Mouse (Mus musculus): ENCODE measurements around the gene Slc37a2. TPM values are rescaled to one million over a fixed set of nuclear protein-coding genes. Genes with fewer than 3 reads are reported as not detected.
"Not testable (repeated sequence)": the region's sequence is repeated elsewhere in the genome, so short reads cannot be mapped to it uniquely, and the experiment has no call there.

The Slc37a2 gene
- 20.1 and 22.8 TPM in 2 replicates for polyA plus RNA-seq (2015; fragmentation: Nextera tagmentation; extraction: Ambion mirVana)

DNA sequence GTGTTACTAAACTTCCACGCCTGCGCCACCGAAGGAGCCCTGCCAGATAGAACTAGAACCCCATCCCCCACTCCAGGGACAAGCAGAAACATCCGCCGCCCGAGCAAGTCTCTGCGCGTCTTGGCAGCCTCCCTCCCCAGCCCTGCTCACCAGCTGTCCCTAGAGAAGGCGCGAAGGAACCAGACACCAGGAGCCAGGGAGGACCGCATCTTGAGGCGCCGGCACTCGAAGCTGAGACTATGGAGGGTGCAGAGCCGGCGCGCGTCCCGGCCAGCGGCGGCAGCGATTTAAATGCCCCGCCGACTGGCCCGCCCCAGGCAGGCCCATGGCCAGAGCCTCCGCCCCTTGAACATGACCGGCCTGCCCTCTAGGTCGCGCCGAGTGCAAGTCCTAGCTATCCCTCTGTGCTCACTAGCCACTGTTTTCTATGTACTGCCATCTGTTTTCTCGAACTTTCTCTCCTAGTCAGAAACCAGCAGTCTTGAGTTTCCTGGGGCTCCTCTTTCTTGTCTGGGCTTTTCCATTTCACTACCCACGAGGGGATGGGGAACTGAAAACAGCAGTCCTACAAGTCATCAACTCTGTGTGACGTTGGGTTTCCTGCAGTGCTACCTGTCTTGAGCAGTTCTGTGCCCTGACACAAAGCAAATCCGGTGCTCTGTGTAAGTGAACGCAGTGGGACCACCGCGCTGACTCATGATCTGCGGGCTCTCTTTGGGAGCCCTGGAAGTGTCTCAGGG is at the start of gene Slc37a2:
Slc37a2 (minus strand) TSS at position 590 of the 740 bp plus-strand sequence.
- Histone ChIP-seq H3K36me3 (ENCODE audit: control insufficient read depth, insufficient read depth) (no peaks in the 10 kb centered on the region), H3K4me3 (ENCODE audit: low read depth, low read length) (peak within 1 kb of the TSS; percentile 51), H3K9me3 (ENCODE audit: control insufficient read depth) (no peaks in the 10 kb centered on the region), H3K27ac (ENCODE audit: low read depth, low read length) (peak within 1 kb of the TSS; percentile 7; the same call in 1 of the 2 replicates), H3K9ac (ENCODE audit: low read depth, low read length) (peak within 1 kb of the TSS; percentile 45), H3K27me3 (replicated peaks; ENCODE audit: control insufficient read depth, insufficient read depth, low read length) (no peaks in the 10 kb centered on the region), H3K4me1 (replicated peaks; ENCODE audit: control insufficient read depth, insufficient read depth, low read length) (peaks cover 3% of the 10 kb centered on the region; the same call in 1 of the 2 replicates), H3K4me2 (replicated peaks; ENCODE audit: low read depth) (peak within 1 kb of the TSS; percentile 86)
- peak; percentile 83 for ATAC-seq
- WGBS: 3% methylated on average over 38 of the region's 38 CpGs
- no peak for TF ChIP-seq CTCF (IDR thresholded peaks at IDR 0.05; ENCODE audit: low read depth)

GRCm38 (mm10) chr9:37301720-37302119 is 46.2 kb upstream of the Slc37a2 start:
- no peaks in the 10 kb centered on the region for H3K36me3 ChIP-seq (ENCODE audit: control insufficient read depth, insufficient read depth)
- H3K4me1 ChIP-seq (replicated peaks; ENCODE audit: control insufficient read depth, insufficient read depth, low read length): no peaks in the 10 kb centered on the region
- no peak overlapping the region for H3K27ac ChIP-seq (ENCODE audit: low read depth, low read length)
- no peak overlapping the region for H3K4me3 ChIP-seq (ENCODE audit: low read depth, low read length)
- no peak for TF ChIP-seq CTCF (IDR thresholded peaks at IDR 0.05; ENCODE audit: low read depth)
- no peaks in the 10 kb centered on the region for H3K9me3 ChIP-seq (ENCODE audit: control insufficient read depth)
- H3K9ac ChIP-seq (ENCODE audit: low read depth, low read length): no peak overlapping the region
- no peak overlapping the region for H3K4me2 ChIP-seq (replicated peaks; ENCODE audit: low read depth)
- ATAC-seq: no peak
- WGBS: 81% methylated on average over 1 of the region's 1 CpGs
- no peaks in the 10 kb centered on the region for H3K27me3 ChIP-seq (replicated peaks; ENCODE audit: control insufficient read depth, insufficient read depth, low read length)

- H3K9me3 ChIP-seq (ENCODE audit: control insufficient read depth); H3K9ac ChIP-seq (ENCODE audit: low read depth, low read length); H3K27ac ChIP-seq (ENCODE audit: low read depth, low read length); H3K4me3 ChIP-seq (ENCODE audit: low read depth, low read length); H3K27me3 ChIP-seq (replicated peaks; ENCODE audit: control insufficient read depth, insufficient read depth, low read length); H3K36me3 ChIP-seq (ENCODE audit: control insufficient read depth, insufficient read depth); H3K4me2 ChIP-seq (replicated peaks; ENCODE audit: low read depth); H3K4me1 ChIP-seq (replicated peaks; ENCODE audit: control insufficient read depth, insufficient read depth, low read length); ATAC-seq: not testable (repeated sequence)
- WGBS: 54% methylated on average over 1 of the region's 1 CpGs
Measured at GRCm38 (mm10) chr9:37300501-37300900, 45.0 kb upstream of the Slc37a2 start.

- H3K9me3 ChIP-seq (ENCODE audit: control insufficient read depth): no peaks in the 10 kb centered on the region
- no peak for TF ChIP-seq CTCF (IDR thresholded peaks at IDR 0.05; ENCODE audit: low read depth)
- no peaks in the 10 kb centered on the region for H3K4me1 ChIP-seq (replicated peaks; ENCODE audit: control insufficient read depth, insufficient read depth, low read length)
- no peak overlapping the region for H3K9ac ChIP-seq (ENCODE audit: low read depth, low read length)
- no peak overlapping the region for H3K27ac ChIP-seq (ENCODE audit: low read depth, low read length)
- no peak overlapping the region for H3K4me3 ChIP-seq (ENCODE audit: low read depth, low read length)
- ATAC-seq: no peak
- no peak overlapping the region for H3K4me2 ChIP-seq (replicated peaks; ENCODE audit: low read depth)
- H3K27me3 ChIP-seq (replicated peaks; ENCODE audit: control insufficient read depth, insufficient read depth, low read length): no peaks in the 10 kb centered on the region
- no peaks in the 10 kb centered on the region for H3K36me3 ChIP-seq (ENCODE audit: control insufficient read depth, insufficient read depth)
Measured at GRCm38 (mm10) chr9:37295586-37295985, 40.0 kb upstream of the Slc37a2 start.

DNA sequence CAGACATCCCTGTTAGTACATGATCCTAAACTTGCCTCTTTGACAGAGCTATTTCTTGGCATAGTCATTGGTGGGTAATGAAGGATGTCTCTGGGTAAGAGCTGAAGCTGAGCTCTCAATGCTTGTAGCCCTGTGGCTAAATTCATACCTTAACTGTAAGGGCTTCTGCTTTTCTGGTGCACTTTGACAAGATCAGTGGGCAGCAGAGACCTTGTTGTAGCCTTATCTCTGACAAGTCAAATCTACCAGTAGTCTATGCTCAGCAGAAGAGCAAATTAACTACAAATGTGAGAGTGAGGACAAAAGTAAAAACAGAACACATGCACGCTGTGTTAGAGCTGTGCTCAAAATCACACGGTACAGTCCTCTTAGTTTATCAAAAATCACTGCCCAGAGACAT is 11.1 kb upstream of the Slc37a2 start:
- Histone ChIP-seq H3K36me3 (ENCODE audit: control insufficient read depth, insufficient read depth) (no peaks in the 10 kb centered on the region), H3K27ac (ENCODE audit: low read depth, low read length) (no peak overlapping the region), H3K9ac (ENCODE audit: low read depth, low read length) (no peak overlapping the region), H3K27me3 (replicated peaks; ENCODE audit: control insufficient read depth, insufficient read depth, low read length) (no peaks in the 10 kb centered on the region), H3K9me3 (ENCODE audit: control insufficient read depth) (no peaks in the 10 kb centered on the region), H3K4me1 (replicated peaks; ENCODE audit: control insufficient read depth, insufficient read depth, low read length) (no peaks in the 10 kb centered on the region), H3K4me3 (ENCODE audit: low read depth, low read length) (no peak overlapping the region), H3K4me2 (replicated peaks; ENCODE audit: low read depth) (no peak overlapping the region)
- no peak for TF ChIP-seq CTCF (IDR thresholded peaks at IDR 0.05; ENCODE audit: low read depth)
- ATAC-seq: no peak
- WGBS: 88% methylated on average over 2 of the region's 2 CpGs

- peak overlapping the region; percentile 45 for H3K9ac ChIP-seq (ENCODE audit: low read depth, low read length)
- WGBS: 21% methylated on average over 7 of the region's 7 CpGs
- peak; percentile 58 for ATAC-seq
Measured at GRCm38 (mm10) chr9:37255889-37256225, 319 bp upstream of the Slc37a2 start.

More at GRCm38 (mm10) chr9:37255889-37256225, 319 bp upstream of the Slc37a2 start:
- Histone ChIP-seq H3K27me3 (replicated peaks; ENCODE audit: control insufficient read depth, insufficient read depth, low read length) (no peaks in the 10 kb centered on the region), H3K9me3 (ENCODE audit: control insufficient read depth) (no peaks in the 10 kb centered on the region), H3K4me2 (replicated peaks; ENCODE audit: low read depth) (peak overlapping the region; percentile 86), H3K4me1 (replicated peaks; ENCODE audit: control insufficient read depth, insufficient read depth, low read length) (peaks cover 3% of the 10 kb centered on the region; the same call in 1 of the 2 replicates), H3K36me3 (ENCODE audit: control insufficient read depth, insufficient read depth) (no peaks in the 10 kb centered on the region), H3K27ac (ENCODE audit: low read depth, low read length) (no peak overlapping the region; the same call in 1 of the 2 replicates), H3K4me3 (ENCODE audit: low read depth, low read length) (peak overlapping the region; percentile 51)
- TF ChIP-seq CTCF (IDR thresholded peaks at IDR 0.05; ENCODE audit: low read depth): peak; percentile 88

Data from intestine, postnatal 0 days (tissue).